Mouse (Mus musculus) CH12.LX (cell line): ENCODE data around the gene Fah. TPM values are rescaled to one million over a fixed set of nuclear protein-coding genes. Genes with fewer than 3 reads are reported as not detected.

Experiments
- DNase-seq: peaks from one replicate; pipeline ENCODE4 v3.0.0-alpha.2; 2013; ENCODE audit errors: extremely low read depth
- H3K27ac ChIP-seq: 2 replicates; pipeline ENCODE4 v1.5.1; 2012; ENCODE audit warnings: low read depth, mild to moderate bottlenecking, control low read depth, moderate library complexity; ENCODE audit not compliant: insufficient read depth
- H3K27me3 ChIP-seq: replicated peaks from 2 replicates; pipeline ENCODE3; 2012; ENCODE audit warnings: inconsistent platforms
- H3K36me3 ChIP-seq, 2 experiments: replicated peaks in 1 of 2; 2 replicates each; pipeline versions ENCODE3 to v1.6.1; 2012; ENCODE audit warnings: inconsistent platforms in 1 of 2, low read length in 1 of 2, mild to moderate bottlenecking in 1 of 2, mixed read lengths in 1 of 2, moderate library complexity in 1 of 2; ENCODE audit not compliant: control insufficient read depth in 1 of 2, insufficient read depth in 1 of 2
- H3K4me1 ChIP-seq, 2 experiments: 2 replicates each; pipeline ENCODE4 v1.6.1; 2012; ENCODE audit warnings: inconsistent platforms in 1 of 2, moderate library complexity in 1 of 2; ENCODE audit not compliant: insufficient read depth in 2 of 2, control insufficient read depth in 1 of 2
- H3K4me2 ChIP-seq: 2 replicates; pipeline ENCODE4 v1.6.1; 2012; ENCODE audit warnings: low read depth, mild to moderate bottlenecking, control low read depth; ENCODE audit not compliant: poor library complexity, insufficient read depth, severe bottlenecking
- H3K4me3 ChIP-seq, 3 experiments: fragments of 150-350 bp in 1 of 3; sonication (generic) in 1 of 3; replicated peaks in 1 of 3; 2 replicates each; pipeline versions ENCODE3 to v1.5.1; 2011 to 2012; ENCODE audit warnings: low read depth in 2 of 3, low read length in 2 of 3, mild to moderate bottlenecking in 2 of 3, moderate library complexity in 2 of 3, control low read depth in 1 of 3, improper control_type of control experiment in 1 of 3, inconsistent platforms in 1 of 3, mixed read lengths in 1 of 3; ENCODE audit not compliant: poor library complexity in 1 of 3
- H3K79me2 ChIP-seq: replicated peaks from 2 replicates; pipeline ENCODE4 v1.6.1; 2012; ENCODE audit warnings: mild to moderate bottlenecking, moderate library complexity; ENCODE audit not compliant: control insufficient read depth, poor library complexity, insufficient read depth, severe bottlenecking; ENCODE audit errors: extremely low read depth
- H3K9ac ChIP-seq: 2 replicates; pipeline ENCODE4 v1.6.1; 2012; ENCODE audit warnings: low read depth, mild to moderate bottlenecking, control low read depth, moderate library complexity; ENCODE audit not compliant: insufficient read depth
- H3K9me3 ChIP-seq: replicated peaks from 2 replicates; pipeline ENCODE3; 2012; ENCODE audit warnings: low read length, inconsistent platforms, mixed read lengths
- BHLHE40 ChIP-seq: IDR thresholded peaks from 2 replicates; pipeline ENCODE4 v1.6.1; 2011; ENCODE audit warnings: mild to moderate bottlenecking, low read depth, low read length, improper control_type of control experiment
- CHD1 ChIP-seq: IDR thresholded peaks from 2 replicates; pipeline ENCODE4 v1.6.1; 2012; ENCODE audit warnings: low read depth, low read length, improper control_type of control experiment, inconsistent platforms
- CHD2 ChIP-seq: IDR thresholded peaks from 2 replicates; pipeline ENCODE4 v1.6.1; 2011; ENCODE audit warnings: low read length, improper control_type of control experiment
- CTCF ChIP-seq, 2 experiments: IDR thresholded peaks in 1 of 2; conservative IDR thresholded peaks in 1 of 2; 2 replicates each; pipeline ENCODE4 v1.5.1; 2011 to 2012; ENCODE audit warnings: low read depth in 2 of 2, low read length in 2 of 2, improper control_type of control experiment in 1 of 2, inconsistent platforms in 1 of 2, mild to moderate bottlenecking in 1 of 2, moderate library complexity in 1 of 2
- E2F4 ChIP-seq: IDR thresholded peaks from 2 replicates; pipeline ENCODE4 v1.6.1; 2011; ENCODE audit warnings: low read depth, low read length, improper control_type of control experiment; ENCODE audit not compliant: insufficient replicate concordance
- EP300 ChIP-seq: IDR thresholded peaks from 2 replicates; pipeline ENCODE4 v1.6.1; 2011; ENCODE audit warnings: low read length, improper control_type of control experiment
- ETS1 ChIP-seq: conservative IDR thresholded peaks from 2 replicates; pipeline ENCODE4 v1.6.1; 2012; ENCODE audit warnings: low read depth, mild to moderate bottlenecking, inconsistent platforms, low read length, improper control_type of control experiment, moderate library complexity
- HCFC1 ChIP-seq: IDR thresholded peaks from 2 replicates; pipeline ENCODE4 v1.6.1; 2012; ENCODE audit warnings: low read depth, mild to moderate bottlenecking, inconsistent platforms, low read length, improper control_type of control experiment
- IRF4 ChIP-seq: IDR thresholded peaks from 2 replicates; pipeline ENCODE4 v1.6.1; 2014; ENCODE audit warnings: low read depth, mild to moderate bottlenecking, inconsistent platforms, low read length, improper control_type of control experiment
- MAFK ChIP-seq: IDR thresholded peaks from 2 replicates; pipeline ENCODE4 v1.6.1; 2011; ENCODE audit warnings: low read length, improper control_type of control experiment; ENCODE audit not compliant: insufficient replicate concordance
- MAX ChIP-seq: IDR thresholded peaks from 2 replicates; pipeline ENCODE4 v1.6.1; 2011; ENCODE audit warnings: low read length, improper control_type of control experiment
- MAZ ChIP-seq: IDR thresholded peaks from 2 replicates; pipeline ENCODE4 v1.6.1; 2012; ENCODE audit warnings: low read depth, mild to moderate bottlenecking, inconsistent platforms, low read length, improper control_type of control experiment, moderate library complexity
- MEF2A ChIP-seq: IDR thresholded peaks from 2 replicates; pipeline ENCODE4 v1.6.1; 2014; ENCODE audit warnings: low read depth, mild to moderate bottlenecking, inconsistent platforms, low read length, improper control_type of control experiment, borderline replicate concordance
- MXI1 ChIP-seq: IDR thresholded peaks from 2 replicates; pipeline ENCODE4 v1.6.1; 2011; ENCODE audit warnings: mild to moderate bottlenecking, low read depth, low read length, improper control_type of control experiment
- MYC ChIP-seq: IDR thresholded peaks from 2 replicates; pipeline ENCODE4 v1.6.1; 2011; ENCODE audit warnings: low read depth, mild to moderate bottlenecking, improper control_type of control experiment, low read length
- NRF1 ChIP-seq: IDR thresholded peaks from 2 replicates; pipeline ENCODE4 v1.6.1; 2014; ENCODE audit warnings: low read depth, mild to moderate bottlenecking, inconsistent platforms, low read length, improper control_type of control experiment, moderate library complexity
- POLR2A ChIP-seq: IDR thresholded peaks from 2 replicates; pipeline ENCODE4 v1.6.1; 2011; ENCODE audit warnings: low read depth, mild to moderate bottlenecking, improper control_type of control experiment, low read length
- POLR2AphosphoS2 ChIP-seq: IDR thresholded peaks from 2 replicates; pipeline ENCODE4 v1.6.1; 2011; ENCODE audit warnings: low read depth, low read length, improper control_type of control experiment
- RAD21 ChIP-seq: IDR thresholded peaks from 2 replicates; pipeline ENCODE4 v1.6.1; 2011; ENCODE audit warnings: low read depth, mild to moderate bottlenecking, low read length, improper control_type of control experiment, moderate library complexity
- SIN3A ChIP-seq: IDR thresholded peaks from 2 replicates; pipeline ENCODE4 v1.6.1; 2012; ENCODE audit warnings: low read length, improper control_type of control experiment, inconsistent platforms
- TBP ChIP-seq: conservative IDR thresholded peaks from 2 replicates; pipeline ENCODE4 v1.6.1; 2011; ENCODE audit warnings: low read depth, low read length, improper control_type of control experiment
- TCF12 ChIP-seq: IDR thresholded peaks from 2 replicates; pipeline ENCODE4 v1.6.1; 2014; ENCODE audit warnings: low read depth, mild to moderate bottlenecking, inconsistent platforms, low read length, improper control_type of control experiment
- UBTF ChIP-seq: IDR thresholded peaks from 2 replicates; pipeline ENCODE4 v1.6.1; 2012; ENCODE audit warnings: low read depth, mild to moderate bottlenecking, inconsistent platforms, low read length, improper control_type of control experiment, moderate library complexity
- USF2 ChIP-seq: conservative IDR thresholded peaks from 2 replicates; pipeline ENCODE4 v1.6.1; 2011; ENCODE audit warnings: low read depth, low read length, improper control_type of control experiment
- ZKSCAN1 ChIP-seq: IDR thresholded peaks from 2 replicates; pipeline ENCODE4 v1.6.1; 2012; ENCODE audit warnings: low read depth, inconsistent platforms, low read length, improper control_type of control experiment, borderline replicate concordance
- ZMIZ1 ChIP-seq: IDR thresholded peaks from 2 replicates; pipeline ENCODE4 v1.6.1; 2012; ENCODE audit warnings: low read depth, mild to moderate bottlenecking, inconsistent platforms, low read length, improper control_type of control experiment
- ZNF384 ChIP-seq: IDR thresholded peaks from 2 replicates; pipeline ENCODE4 v1.6.1; 2012; ENCODE audit warnings: low read depth, low read length, improper control_type of control experiment, inconsistent platforms
- dilution Hi-C: fragments of 300-500 bp; cut with MboI; formaldehyde crosslinking; loops from 2 replicates; pipeline ENCODE4 v1.14.3; 2020; ENCODE audit warnings: low sequenced_read_pairs; ENCODE audit not compliant: extremely low pct_unique_long_range_greater_than_20kb, extremely low pct_ligation_motif_present
- in situ Hi-C: fragments of 300-500 bp; cut with MboI; formaldehyde crosslinking; loops from 3 replicates; pipeline ENCODE4 v1.14.3; 2019; ENCODE audit warnings: low sequenced_read_pairs, low pct_ligation_motif_present, low pct_unique_long_range_greater_than_20kb, mixed read lengths
- polyA plus RNA-seq: library from polyadenylated mRNA; unstranded; fragments of >175 nt; gene quantifications from 2 replicates; pipeline ENCODE4 v1.2.1, GENCODE M21; 2012; ENCODE audit warnings: low read depth; ENCODE audit not compliant: insufficient read length
- total RNA-seq, 2 experiments: library from RNA; depleted of rRNA; stranded (reverse); fragments of 300-350 nt in 1 of 2; fragments of >200 nt in 1 of 2; gene quantifications; 2 replicates each; pipeline ENCODE4 v1.2.3; 2012 to 2014

Fah gene
- total and polyA plus RNA-seq, 3 experiments: 128 to 203 (median 167) TPM

DNA sequence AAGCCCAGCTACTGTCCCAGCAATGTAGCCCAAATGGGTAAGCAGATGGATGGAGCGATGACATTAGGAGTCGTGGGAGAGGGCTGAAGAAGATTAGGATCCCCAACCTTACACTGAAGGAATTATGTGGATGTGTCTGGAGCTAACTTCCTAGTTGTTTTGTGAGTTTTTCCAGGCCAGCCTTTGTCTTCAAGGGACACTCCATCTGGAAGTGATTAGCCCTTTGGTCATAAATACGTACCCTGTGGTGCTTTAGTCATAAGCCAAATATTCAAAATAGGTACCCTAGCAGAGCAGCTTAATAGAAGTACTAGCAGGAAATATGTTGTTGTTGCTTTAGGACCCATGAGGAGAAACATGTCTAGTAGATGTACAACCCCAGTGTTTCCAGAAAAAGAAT, 49.2 kb downstream of the Fah start:
- Histone ChIP-seq H3K9me3 (no peaks in the 10 kb centered on the region), H3K4me1 (peaks cover 0 to under 1% of the 10 kb centered on the region in 2 experiments; a peak in 1 of 4 replicates), H3K36me3 (no peaks in the 10 kb centered on the region), H3K27me3 (no peaks in the 10 kb centered on the region), H3K27ac (no peak overlapping the region), H3K79me2 (no peaks in the 10 kb centered on the region), H3K4me2 (no peak overlapping the region), H3K9ac (no peak overlapping the region), H3K4me3 (no peak overlapping the region)
- dilution Hi-C loops: no loop called here
- no peak for DNase-seq
- TF ChIP-seq TCF12 (no peak), MAX (no peak), E2F4 (no peak), IRF4 (no peak), POLR2AphosphoS2 (no peak), RAD21 (no peak), ZKSCAN1 (no peak), CTCF (conservative IDR thresholded peaks at IDR 0.05 in 1 of 2, IDR thresholded peaks at IDR 0.05 in 1 of 2; ENCODE audit: low read depth in 2 of 2, low read length in 2 of 2) (no peak), MAZ (no peak), BHLHE40 (no peak), MAFK (no peak), USF2 (no peak), SIN3A (no peak), CHD1 (no peak), EP300 (no peak), MEF2A (no peak), TBP (no peak), HCFC1 (no peak), POLR2A (no peak)
- in situ Hi-C loops: no loop called here

DNA sequence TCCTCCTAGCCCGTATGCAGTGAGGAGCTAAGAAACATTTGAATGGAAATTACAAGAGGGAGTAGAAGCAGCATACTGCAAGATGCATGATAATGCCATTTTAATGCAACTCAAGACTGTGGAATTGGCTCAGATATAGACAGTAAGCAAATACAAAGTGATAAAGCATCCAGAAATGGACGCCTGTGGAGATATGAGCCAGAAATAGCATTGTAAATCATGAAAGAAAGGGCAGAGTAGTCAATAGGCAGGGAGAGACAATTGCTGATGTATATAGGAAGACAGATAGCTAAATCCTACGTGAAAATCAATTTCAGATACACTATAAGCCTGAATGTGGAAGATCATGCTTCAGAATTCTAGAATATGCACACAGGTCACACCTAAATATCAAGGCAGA, 51.2 kb downstream of the Fah start:
- no peak overlapping the region for H3K27ac ChIP-seq
- no peak overlapping the region for H3K9ac ChIP-seq
- peaks cover 0 to 16% of the 10 kb centered on the region in 2 experiments; a peak in 2 of 4 replicates for H3K4me1 ChIP-seq
- no peak overlapping the region for H3K4me3 ChIP-seq
- H3K27me3 ChIP-seq: no peaks in the 10 kb centered on the region
- H3K4me2 ChIP-seq: no peak overlapping the region
- dilution Hi-C loops: no loop called here
- H3K9me3 ChIP-seq: no peaks in the 10 kb centered on the region
- in situ Hi-C loops: no loop called here
- TF ChIP-seq CHD2 (no peak), MYC (no peak), ETS1 (no peak), HCFC1 (no peak), CTCF (conservative IDR thresholded peaks at IDR 0.05 in 1 of 2, IDR thresholded peaks at IDR 0.05 in 1 of 2; ENCODE audit: low read depth in 2 of 2, low read length in 2 of 2) (no peak), ZMIZ1 (no peak), EP300 (no peak), MXI1 (no peak), SIN3A (no peak), ZNF384 (no peak), NRF1 (no peak), CHD1 (no peak), ZKSCAN1 (no peak), UBTF (no peak)
- DNase-seq: no peak
- H3K36me3 ChIP-seq: no peaks in the 10 kb centered on the region
- H3K79me2 ChIP-seq: no peaks in the 10 kb centered on the region
